Mouse (Mus musculus): ENCODE measurements around the gene Wdr76. TPM values are rescaled to one million over a fixed set of nuclear protein-coding genes. Genes with fewer than 3 reads are reported as not detected.

The Wdr76 gene
- polyA plus RNA-seq, 1 experiment from 2014 or later = 14.0 TPM

- peaks cover 20% of the 10 kb centered on the region for H3K27me3 ChIP-seq (ENCODE audit: low read depth, poor library complexity, severe bottlenecking)
- H3K36me3 ChIP-seq = no peaks in the 10 kb centered on the region
- H3K27ac ChIP-seq (replicated peaks) = peak overlapping the region; percentile 59
- no peak overlapping the region for H3K4me3 ChIP-seq
- 38% methylated on average over 12 of the region's 12 CpGs for WGBS
- H3K4me1 ChIP-seq = peaks cover 23% of the 10 kb centered on the region
- H3K9me3 ChIP-seq (replicated peaks) = no peaks in the 10 kb centered on the region
- no peak for DNase-seq (ENCODE audit: low spot score)
These were observed 81.2 kb downstream of the Wdr76 start for GRCm38 (mm10) chr2:121587523-121588308.

GRCm38 (mm10) chr2:121588309-121588694 lies 81.8 kb downstream of the Wdr76 start:
- Histone ChIP-seq H3K27ac (replicated peaks) (peak overlapping the region; percentile 59), H3K4me1 (peaks cover 23% of the 10 kb centered on the region), H3K27me3 (ENCODE audit: low read depth, poor library complexity, severe bottlenecking) (peaks cover 20% of the 10 kb centered on the region), H3K9me3 (replicated peaks) (no peaks in the 10 kb centered on the region), H3K36me3 (no peaks in the 10 kb centered on the region), H3K4me3 (no peak overlapping the region)
- WGBS = 48% methylated on average over 4 of the region's 4 CpGs
- DNase-seq (ENCODE audit: low spot score) = no peak

- WGBS = 71% methylated on average over 3 of the region's 3 CpGs
- Histone ChIP-seq H3K27ac (replicated peaks) (no peak overlapping the region), H3K36me3 (no peaks in the 10 kb centered on the region), H3K4me1 (peaks cover 13% of the 10 kb centered on the region; the same call in 1 of the 2 replicates), H3K27me3 (ENCODE audit: low read depth, poor library complexity, severe bottlenecking) (no peaks in the 10 kb centered on the region), H3K9me3 (replicated peaks) (no peaks in the 10 kb centered on the region), H3K4me3 (no peak overlapping the region)
- DNase-seq (ENCODE audit: low spot score) = no peak
These were observed 87.6 kb downstream of the Wdr76 start for GRCm38 (mm10) chr2:121594131-121594530.

Other genes with a start within 250 kb of the Wdr76 start
- gene Trp53bp1, start 235.3 kb upstream of the Wdr76 start, polyA plus RNA-seq (2016; fragmentation: Nextera tagmentation; extraction: Ambion mirVana) = 115 and 146 TPM in 2 replicates
- gene Map1a, start 217.1 kb upstream of the Wdr76 start, polyA plus RNA-seq (2016; fragmentation: Nextera tagmentation; extraction: Ambion mirVana) = 7.8 and 11.4 TPM in 2 replicates
- gene Ppip5k1, start 151.3 kb upstream of the Wdr76 start, polyA plus RNA-seq (2016; fragmentation: Nextera tagmentation; extraction: Ambion mirVana) = 11.2 and 11.4 TPM in 2 replicates
- 1.5 and 3.9 TPM in 2 replicates for gene Ckmt1, start 149.0 kb upstream of the Wdr76 start, polyA plus RNA-seq (2016; fragmentation: Nextera tagmentation; extraction: Ambion mirVana)
- not detected in 2 replicates for gene Strc, start 119.6 kb upstream of the Wdr76 start, polyA plus RNA-seq (2016; fragmentation: Nextera tagmentation; extraction: Ambion mirVana)
- gene Pdia3, start 92.9 kb upstream of the Wdr76 start, polyA plus RNA-seq (2016; fragmentation: Nextera tagmentation; extraction: Ambion mirVana) = 549 and 624 TPM in 2 replicates
- 2.7 and 4.1 TPM in 2 replicates for gene Catsper2, start 92.9 kb upstream of the Wdr76 start, polyA plus RNA-seq (2016; fragmentation: Nextera tagmentation; extraction: Ambion mirVana)
- 2.2 and 2.5 TPM in 2 replicates for gene Ell3, start 62.4 kb upstream of the Wdr76 start, polyA plus RNA-seq (2016; fragmentation: Nextera tagmentation; extraction: Ambion mirVana)
- gene Serf2, start 57.5 kb upstream of the Wdr76 start, polyA plus RNA-seq (2016; fragmentation: Nextera tagmentation; extraction: Ambion mirVana) = 488 and 493 TPM in 2 replicates
- 125 and 129 TPM in 2 replicates for gene Hypk, start 53.4 kb upstream of the Wdr76 start, polyA plus RNA-seq (2016; fragmentation: Nextera tagmentation; extraction: Ambion mirVana)
- gene Serinc4, start 49.9 kb upstream of the Wdr76 start, polyA plus RNA-seq (2016; fragmentation: Nextera tagmentation; extraction: Ambion mirVana) = 0.28 and 0.88 TPM in 2 replicates
- gene Mfap1b, start 32.7 kb upstream of the Wdr76 start, polyA plus RNA-seq (2016; fragmentation: Nextera tagmentation; extraction: Ambion mirVana) = 53.2 and 57.2 TPM in 2 replicates
- gene Mfap1a, start 58 bp upstream of the Wdr76 start, polyA plus RNA-seq (2016; fragmentation: Nextera tagmentation; extraction: Ambion mirVana) = 26.4 and 29.0 TPM in 2 replicates

All from midbrain, embryonic 10.5 days (tissue).